Mouse (Mus musculus) MEL (cell line): ENCODE results near the gene Rxfp2.

Experiments
- BHLHE40 ChIP-seq: IDR thresholded peaks from 2 replicates; pipeline ENCODE4 v1.6.1; 2012; ENCODE audit warnings: low read depth, mild to moderate bottlenecking, inconsistent platforms, low read length, improper control_type of control experiment, borderline replicate concordance
- CTCF ChIP-seq, 3 experiments: IDR thresholded peaks in 2 of 3; conservative IDR thresholded peaks in 1 of 3; 2 replicates each; pipeline ENCODE4 v1.5.1; 2011 to 2012; ENCODE audit warnings: low read length in 3 of 3, low read depth in 2 of 3, mild to moderate bottlenecking in 2 of 3, improper control_type of control experiment in 1 of 3, inconsistent platforms in 1 of 3, mixed read lengths in 1 of 3, moderate library complexity in 1 of 3; ENCODE audit not compliant: control insufficient read depth in 1 of 3, insufficient read depth in 1 of 3, poor library complexity in 1 of 3, severe bottlenecking in 1 of 3
- E2F4 ChIP-seq: IDR thresholded peaks from 2 replicates; pipeline ENCODE4 v1.6.1; 2011; ENCODE audit warnings: low read depth, low read length, improper control_type of control experiment, borderline replicate concordance
- EP300 ChIP-seq, 2 experiments: IDR thresholded peaks; 2 replicates each; pipeline ENCODE4 v1.6.1; 2011; ENCODE audit warnings: improper control_type of control experiment in 2 of 2, low read length in 2 of 2, low read depth in 1 of 2, mild to moderate bottlenecking in 1 of 2
- HCFC1 ChIP-seq: IDR thresholded peaks from 2 replicates; pipeline ENCODE4 v1.6.1; 2012; ENCODE audit warnings: low read depth, mild to moderate bottlenecking, inconsistent platforms, low read length, improper control_type of control experiment, moderate library complexity
- MAFK ChIP-seq: IDR thresholded peaks from 2 replicates; pipeline ENCODE4 v1.6.1; 2011; ENCODE audit warnings: low read depth, mild to moderate bottlenecking, low read length, improper control_type of control experiment, borderline replicate concordance
- POLR2A ChIP-seq, 2 experiments: IDR thresholded peaks; 2 replicates each; pipeline ENCODE4 v1.6.1; 2011 to 2012; ENCODE audit warnings: low read length in 2 of 2, mild to moderate bottlenecking in 2 of 2, control low read depth in 1 of 2, improper control_type of control experiment in 1 of 2, low read depth in 1 of 2, moderate library complexity in 1 of 2; ENCODE audit not compliant: control insufficient read depth in 1 of 2, insufficient read depth in 1 of 2, poor library complexity in 1 of 2
- POLR2AphosphoS5 ChIP-seq: IDR thresholded peaks from 2 replicates; pipeline ENCODE4 v1.6.1; 2012; ENCODE audit warnings: low read depth, borderline replicate concordance, mild to moderate bottlenecking, inconsistent platforms, low read length, moderate library complexity, mixed read lengths
- SMC3 ChIP-seq: IDR thresholded peaks from 2 replicates; pipeline ENCODE4 v1.6.1; 2011; ENCODE audit warnings: low read depth, low read length, improper control_type of control experiment

DNA sequence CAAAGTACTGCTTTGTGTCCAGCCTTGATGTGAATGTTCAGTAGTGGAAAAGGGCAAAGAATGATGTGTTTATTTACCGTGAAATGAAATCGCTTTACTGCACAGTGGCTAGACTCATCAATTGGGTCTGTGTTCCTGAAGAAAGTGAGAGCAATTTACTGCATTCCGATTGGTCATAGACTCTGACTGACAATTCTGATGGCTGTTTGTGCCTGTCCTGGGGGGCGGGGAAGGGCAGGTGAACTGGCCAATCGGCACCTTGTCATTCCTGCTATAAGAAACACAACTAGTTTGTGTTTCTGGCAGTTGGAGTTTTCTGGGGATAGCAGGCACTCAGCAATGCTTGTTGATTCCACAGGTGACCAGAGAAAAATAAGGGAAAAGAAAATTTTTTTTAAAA lies 37.6 kb downstream of the Rxfp2 start:
- no peak for TF ChIP-seq EP300 (IDR thresholded peaks at IDR 0.05; ENCODE audit: low read depth in 1 of 2, low read length in 2 of 2)
- no peak for TF ChIP-seq MAFK
- no peak for TF ChIP-seq HCFC1
- no peak for TF ChIP-seq BHLHE40
- no peak for TF ChIP-seq CTCF (IDR thresholded peaks at IDR 0.05 in 2 of 3, conservative IDR thresholded peaks at IDR 0.05 in 1 of 3; ENCODE audit: control insufficient read depth in 1 of 3, insufficient read depth in 1 of 3, low read depth in 2 of 3, low read length in 3 of 3, poor library complexity in 1 of 3, severe bottlenecking in 1 of 3)
- TF ChIP-seq POLR2A (IDR thresholded peaks at IDR 0.05; ENCODE audit: control insufficient read depth in 1 of 2, insufficient read depth in 1 of 2, low read depth in 1 of 2, low read length in 2 of 2, poor library complexity in 1 of 2), result no peak
- TF ChIP-seq E2F4, result no peak
- no peak for TF ChIP-seq POLR2AphosphoS5
- no peak for TF ChIP-seq SMC3
